12 mouse cellular contexts compared by ENCODE assay signal in genomic region chr4:117209592-117209991, GRCm38 (mm10). TPM values are rescaled to one million over a fixed set of nuclear protein-coding genes. Genes with fewer than 3 reads are reported as not detected.
"Had no signal": no experiment of that assay in that cellular context is flagged by ENCODE, and none has a peak within 500 bp of the region (broad histone marks: within the 10 kb centered on the region; RNA-seq: fewer than 3 reads in every experiment).

No protein-coding gene starts in this region.

- H3K4me1 ChIP-seq: lung, embryonic 15.5 days; midbrain, embryonic 12.5 days; midbrain, embryonic 15.5 days; neural tube, embryonic 12.5 days; stomach, embryonic 15.5 days had no signal

- H3K4me2 ChIP-seq: lung, embryonic 15.5 days; midbrain, embryonic 12.5 days; midbrain, embryonic 15.5 days; neural tube, embryonic 12.5 days had no signal

- H3K9me3 ChIP-seq: lung, embryonic 15.5 days; megakaryocyte, embryonic 14.5 days; midbrain, embryonic 12.5 days; midbrain, embryonic 15.5 days; neural tube, embryonic 12.5 days; stomach, embryonic 15.5 days had no signal

- H3K27ac ChIP-seq: lung, embryonic 15.5 days; macrophage; midbrain, embryonic 12.5 days; midbrain, embryonic 15.5 days; neural tube, embryonic 12.5 days; stomach, embryonic 15.5 days; stomach, postnatal 0 days had no signal

- H3K27me3 ChIP-seq: lung, embryonic 15.5 days; midbrain, embryonic 15.5 days; neural tube, embryonic 12.5 days; stomach, embryonic 15.5 days had no signal

- H3K36me3 ChIP-seq: lung, embryonic 15.5 days; midbrain, embryonic 12.5 days; midbrain, embryonic 15.5 days; neural tube, embryonic 12.5 days; stomach, embryonic 15.5 days had no signal

- H3K9ac ChIP-seq: liver, postnatal 0 days; lung, embryonic 15.5 days; midbrain, embryonic 12.5 days; midbrain, embryonic 15.5 days; neural tube, embryonic 12.5 days; stomach, embryonic 15.5 days had no signal

- ATAC-seq: midbrain, embryonic 15.5 days had no signal

- H3K4me3 ChIP-seq: lung, embryonic 15.5 days; midbrain, embryonic 12.5 days; midbrain, embryonic 15.5 days; neural tube, embryonic 12.5 days; stomach, embryonic 15.5 days had no signal

RNA-seq across cellular contexts. Expression of gene Tmem53, which starts 42.2 kb away (rescaled TPM):
- total RNA-seq: neutrophil, adult 5-6 weeks had no signal

RNA-seq across cellular contexts. Expression of gene Armh1, which starts 42.3 kb away (rescaled TPM):
- total RNA-seq: megakaryocyte progenitor cell, adult 5-6 weeks; monocyte, adult 5-6 weeks; neutrophil, adult 5-6 weeks had no signal
- polyA plus RNA-seq: liver, postnatal 0 days; macrophage had no signal
